Mouse (Mus musculus) neural tube, embryonic 13.5 days (tissue): ENCODE data around the gene Sde2. TPM values are rescaled to one million over a fixed set of nuclear protein-coding genes. Genes with fewer than 3 reads are reported as not detected.

ENCODE experiments used
- ATAC-seq: fragments of 200-750 bp; cut with Nextera tagmentation; 2 replicates; pipeline ENCODE4 v1.8.0; 2017; ENCODE audit warnings: low read depth, mild to moderate bottlenecking, moderate TSS enrichment, moderate library complexity
- H3K27ac ChIP-seq: fragments of 300-500 bp; sonication (generic); replicated peaks from 2 replicates; pipeline ENCODE4 v1.5.1; 2015; ENCODE audit warnings: moderate library complexity, mild to moderate bottlenecking, inconsistent platforms
- H3K27me3 ChIP-seq: fragments of 300-500 bp; sonication (generic); 2 replicates; pipeline ENCODE4 v1.6.1; 2015; ENCODE audit warnings: mild to moderate bottlenecking, inconsistent platforms
- H3K36me3 ChIP-seq: fragments of 300-500 bp; sonication (generic); 2 replicates; pipeline ENCODE4 v1.6.1; 2015; ENCODE audit warnings: mild to moderate bottlenecking, inconsistent platforms
- H3K4me1 ChIP-seq: fragments of 300-500 bp; sonication (generic); replicated peaks from 2 replicates; pipeline ENCODE4 v1.6.1; 2015; ENCODE audit warnings: inconsistent platforms
- H3K4me2 ChIP-seq: fragments of 300-500 bp; sonication (generic); 2 replicates; pipeline ENCODE4 v1.6.1; 2015; ENCODE audit warnings: inconsistent platforms, mild to moderate bottlenecking, moderate library complexity
- H3K4me3 ChIP-seq: fragments of 300-500 bp; sonication (generic); 2 replicates; pipeline ENCODE4 v1.5.1; 2015; ENCODE audit warnings: mild to moderate bottlenecking, inconsistent platforms
- H3K9ac ChIP-seq: fragments of 300-500 bp; sonication (generic); 2 replicates; pipeline ENCODE4 v1.6.1; 2015; ENCODE audit warnings: moderate library complexity, mild to moderate bottlenecking, inconsistent platforms
- H3K9me3 ChIP-seq: fragments of 300-500 bp; sonication (generic); 2 replicates; pipeline ENCODE4 v1.6.1; 2016; ENCODE audit warnings: inconsistent platforms
- WGBS: fragments of 180-500 bp; shearing (Covaris S2); methylation state at CpG from one replicate; pipeline ENCODE4 v1.1.7; 2015; 5-methylcytosine and 5-hydroxymethylcytosine counted together
- polyA plus RNA-seq: library from polyadenylated mRNA; unstranded; fragments of >200 nt; fragmentation: Nextera tagmentation; extraction: Ambion mirVana; gene quantifications from 2 replicates; pipeline ENCODE4 v1.2.1, GENCODE M21; 2015

The Sde2 gene
- polyA plus RNA-seq, 1 experiment from 2014 or later = 25.7 TPM

- Histone ChIP-seq H3K9me3 (no peaks in the 10 kb centered on the region), H3K27me3 (no peaks in the 10 kb centered on the region), H3K27ac (no peak overlapping the region), H3K9ac (no peak overlapping the region), H3K36me3 (no peaks in the 10 kb centered on the region), H3K4me1 (no peaks in the 10 kb centered on the region), H3K4me3 (no peak overlapping the region), H3K4me2 (no peak overlapping the region)
- 84% methylated on average over 11 of the region's 11 CpGs for WGBS
- ATAC-seq = no peak
Observed at GRCm38 (mm10) chr1:180916425-180916824, 65.5 kb downstream of the Sde2 start.

GRCm38 (mm10) chr1:180917053-180917452 lies 66.1 kb downstream of the Sde2 start:
- Histone ChIP-seq H3K36me3 (no peaks in the 10 kb centered on the region), H3K27ac (no peak overlapping the region), H3K9ac (no peak overlapping the region), H3K4me1 (no peaks in the 10 kb centered on the region), H3K27me3 (no peaks in the 10 kb centered on the region), H3K4me2 (no peak overlapping the region), H3K9me3 (no peaks in the 10 kb centered on the region), H3K4me3 (no peak overlapping the region)
- no peak for ATAC-seq
- WGBS = 68% methylated on average over 1 of the region's 1 CpGs

Other genes starting within 250 kb of the Sde2 start
- 11.7 and 13.5 TPM in 2 replicates for gene Lin9, start 210.0 kb upstream of the Sde2 start, polyA plus RNA-seq
- gene Mixl1, start 154.1 kb upstream of the Sde2 start, polyA plus RNA-seq = not detected in 2 replicates
- gene Acbd3, start 125.1 kb upstream of the Sde2 start, polyA plus RNA-seq = 25.6 and 26.8 TPM in 2 replicates
- 3,608 and 3,867 TPM in 2 replicates for gene H3f3a, start 37.2 kb upstream of the Sde2 start, polyA plus RNA-seq
- gene Lefty2, start 42.0 kb downstream of the Sde2 start, polyA plus RNA-seq = 0.15 TPM in 1 of 2 replicates, not detected in the other
- gene Pycr2, start 53.2 kb downstream of the Sde2 start, polyA plus RNA-seq = 72.2 and 73.4 TPM in 2 replicates
- 0.49 TPM in 1 of 2 replicates, not detected in the other for gene Lefty1, start 83.9 kb downstream of the Sde2 start, polyA plus RNA-seq
- 2.0 and 3.2 TPM in 2 replicates for gene Tmem63a, start 91.2 kb downstream of the Sde2 start, polyA plus RNA-seq
- gene Ephx1, start 169.8 kb downstream of the Sde2 start, polyA plus RNA-seq = 4.8 and 6.0 TPM in 2 replicates
- not detected in 2 replicates for gene 9130409I23Rik, start 200.1 kb downstream of the Sde2 start, polyA plus RNA-seq